Mouse (Mus musculus): ENCODE data around the gene Ank2. TPM values are rescaled to one million over a fixed set of nuclear protein-coding genes. Genes with fewer than 3 reads are reported as not detected.

The Ank2 gene
- total and polyA plus RNA-seq, 2 experiments = 1.2 to 5.6 TPM

DNA sequence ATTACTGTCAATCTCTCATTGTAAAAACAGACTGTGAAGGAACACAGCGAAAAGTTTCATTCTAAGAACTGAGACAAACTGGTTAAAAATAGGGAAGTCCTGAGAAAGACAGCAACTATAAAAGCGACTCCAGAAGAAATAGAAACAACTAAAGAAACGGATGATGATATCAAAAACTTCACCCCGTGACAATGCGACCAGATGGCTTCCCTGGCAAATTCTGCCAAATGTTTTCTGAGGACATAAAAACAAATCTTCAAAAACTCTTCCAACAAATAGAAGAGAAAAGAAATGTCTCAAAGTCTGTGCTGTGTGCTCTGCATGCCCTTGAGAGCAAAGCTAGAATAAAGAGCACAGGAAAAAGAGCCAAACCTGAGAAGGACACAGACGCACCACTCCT is 129.6 kb downstream of the Ank2 start:
- WGBS = 84% methylated on average over 6 of the region's 6 CpGs
- no peak for DNase-seq (ENCODE audit: extremely low read depth, low read depth, low spot score)
- Histone ChIP-seq H3K79me2 (ENCODE audit: control insufficient read depth, insufficient read depth, low read length) (no peaks in the 10 kb centered on the region), H3K27ac (replicated peaks; ENCODE audit: insufficient read depth, low read depth, low read length) (no peak overlapping the region), H3K36me3 (ENCODE audit: control insufficient read depth, insufficient read depth, low read length) (no peaks in the 10 kb centered on the region), H3K9ac (ENCODE audit: low read depth, low read length) (no peak overlapping the region), H3K4me3 (ENCODE audit: insufficient read depth, low read depth, low read length) (no peak overlapping the region), H3K4me1 (ENCODE audit: control insufficient read depth, insufficient read depth, low read length) (no peaks in the 10 kb centered on the region), H3K27me3 (ENCODE audit: control insufficient read depth, insufficient read depth, low read length) (no peaks in the 10 kb centered on the region)
- TF ChIP-seq CTCF (IDR thresholded peaks at IDR 0.05; ENCODE audit: low read depth, low read length) (no peak), POLR2A (IDR thresholded peaks at IDR 0.05; ENCODE audit: extremely low read depth, insufficient read depth, low read length) (no peak)

DNA sequence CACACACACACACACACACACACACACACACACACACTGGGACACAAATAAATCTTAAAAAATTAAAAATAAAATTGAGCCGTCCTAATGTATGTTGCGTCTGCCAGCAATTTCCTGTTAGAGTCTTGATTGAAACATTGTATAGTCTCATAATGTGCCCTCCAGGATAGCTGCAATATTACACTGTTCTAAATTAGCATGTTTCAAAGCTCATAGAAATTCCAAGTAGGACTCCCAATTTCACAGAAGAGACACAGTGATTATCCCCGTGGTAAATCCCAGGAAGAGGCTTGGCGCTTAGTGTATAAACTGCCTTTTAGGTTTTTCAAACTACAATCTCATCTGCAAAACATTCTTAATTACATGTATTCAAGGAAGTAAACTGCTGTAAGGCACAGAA is 131.7 kb downstream of the Ank2 start:
- Histone ChIP-seq H3K4me1 (ENCODE audit: control insufficient read depth, insufficient read depth, low read length) (no peaks in the 10 kb centered on the region), H3K36me3 (ENCODE audit: control insufficient read depth, insufficient read depth, low read length) (no peaks in the 10 kb centered on the region), H3K9ac (ENCODE audit: low read depth, low read length) (no peak overlapping the region), H3K27ac (replicated peaks; ENCODE audit: insufficient read depth, low read depth, low read length) (no peak overlapping the region), H3K79me2 (ENCODE audit: control insufficient read depth, insufficient read depth, low read length) (no peaks in the 10 kb centered on the region), H3K27me3 (ENCODE audit: control insufficient read depth, insufficient read depth, low read length) (no peaks in the 10 kb centered on the region), H3K4me3 (ENCODE audit: insufficient read depth, low read depth, low read length) (no peak overlapping the region)
- no peak for DNase-seq (ENCODE audit: extremely low read depth, low read depth, low spot score)
- WGBS = 83% methylated on average over 4 of the region's 4 CpGs
- no peak for TF ChIP-seq CTCF (IDR thresholded peaks at IDR 0.05; ENCODE audit: low read depth, low read length)
- no peak for TF ChIP-seq POLR2A (IDR thresholded peaks at IDR 0.05; ENCODE audit: extremely low read depth, insufficient read depth, low read length)

DNA sequence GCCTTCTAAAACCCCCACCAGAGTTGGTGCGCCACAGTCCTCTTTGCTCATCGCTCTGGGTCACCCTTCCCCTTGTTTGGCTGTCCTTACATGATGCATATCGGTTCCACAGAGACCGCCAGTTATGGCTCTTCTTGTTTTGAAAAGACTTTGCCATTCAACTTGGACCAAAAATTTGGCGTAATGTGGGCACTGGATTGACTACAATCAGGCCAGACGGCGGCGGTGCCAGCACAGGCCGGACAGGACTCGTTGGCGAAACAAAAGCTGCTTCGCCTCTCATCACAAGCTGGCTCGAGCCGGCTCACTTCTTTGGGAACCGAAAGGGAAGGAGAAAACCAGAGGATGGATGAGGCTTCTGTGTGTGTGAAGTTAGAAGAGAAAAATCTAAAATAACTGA is 135.6 kb downstream of the Ank2 start:
- Histone ChIP-seq H3K4me1 (ENCODE audit: control insufficient read depth, insufficient read depth, low read length) (no peaks in the 10 kb centered on the region), H3K36me3 (ENCODE audit: control insufficient read depth, insufficient read depth, low read length) (no peaks in the 10 kb centered on the region), H3K4me3 (ENCODE audit: insufficient read depth, low read depth, low read length) (no peak overlapping the region), H3K79me2 (ENCODE audit: control insufficient read depth, insufficient read depth, low read length) (no peaks in the 10 kb centered on the region), H3K27ac (replicated peaks; ENCODE audit: insufficient read depth, low read depth, low read length) (no peak overlapping the region), H3K9ac (ENCODE audit: low read depth, low read length) (no peak overlapping the region), H3K27me3 (ENCODE audit: control insufficient read depth, insufficient read depth, low read length) (no peaks in the 10 kb centered on the region)
- no peak for DNase-seq (ENCODE audit: extremely low read depth, low read depth, low spot score)
- WGBS = 93% methylated on average over 15 of the region's 15 CpGs
- TF ChIP-seq POLR2A (IDR thresholded peaks at IDR 0.05; ENCODE audit: extremely low read depth, insufficient read depth, low read length) (no peak), CTCF (IDR thresholded peaks at IDR 0.05; ENCODE audit: low read depth, low read length) (no peak)

DNA sequence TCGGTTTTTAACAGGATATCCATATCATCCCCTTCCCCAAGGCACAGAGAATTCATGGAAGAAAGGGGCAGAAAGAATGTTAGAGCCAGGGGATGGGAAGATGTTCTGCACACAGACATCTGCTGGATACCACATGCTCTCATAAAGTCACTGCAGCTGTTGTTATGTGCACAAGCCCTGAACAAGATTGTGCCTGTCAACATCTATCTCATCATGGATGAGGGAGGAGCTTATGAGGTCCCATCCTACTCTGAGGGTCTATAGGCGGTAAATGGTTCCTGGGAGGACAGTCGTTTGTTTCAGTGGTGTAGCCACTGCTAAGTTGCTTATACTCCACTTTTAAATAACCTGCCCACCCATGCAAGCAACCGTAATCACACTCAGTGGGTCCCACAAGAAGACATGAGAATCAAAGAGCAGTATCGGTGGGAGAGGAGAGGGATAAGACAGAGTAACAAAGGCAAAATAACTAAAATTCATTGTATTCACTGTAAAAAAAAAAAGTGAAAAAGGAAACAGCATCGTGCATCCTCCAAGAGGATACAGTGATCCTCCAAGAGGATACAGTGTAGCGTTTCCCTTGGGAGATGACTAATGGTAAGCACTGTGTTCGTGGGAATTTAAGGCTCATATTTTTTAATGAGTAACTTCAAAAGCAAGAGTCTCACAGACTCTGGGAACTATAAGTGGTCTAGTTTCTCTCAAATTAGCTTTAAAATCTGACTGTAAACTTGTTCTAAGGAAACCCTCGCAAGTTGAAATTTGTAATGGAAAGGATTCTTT is 136.3 kb downstream of the Ank2 start:
- Histone ChIP-seq H3K9ac (ENCODE audit: low read depth, low read length) (no peak overlapping the region), H3K36me3 (ENCODE audit: control insufficient read depth, insufficient read depth, low read length) (no peaks in the 10 kb centered on the region), H3K4me3 (ENCODE audit: insufficient read depth, low read depth, low read length) (no peak overlapping the region), H3K4me1 (ENCODE audit: control insufficient read depth, insufficient read depth, low read length) (no peaks in the 10 kb centered on the region), H3K79me2 (ENCODE audit: control insufficient read depth, insufficient read depth, low read length) (no peaks in the 10 kb centered on the region), H3K27ac (replicated peaks; ENCODE audit: insufficient read depth, low read depth, low read length) (no peak overlapping the region), H3K27me3 (ENCODE audit: control insufficient read depth, insufficient read depth, low read length) (no peaks in the 10 kb centered on the region)
- TF ChIP-seq CTCF (IDR thresholded peaks at IDR 0.05; ENCODE audit: low read depth, low read length) (no peak), POLR2A (IDR thresholded peaks at IDR 0.05; ENCODE audit: extremely low read depth, insufficient read depth, low read length) (no peak)
- DNase-seq (ENCODE audit: extremely low read depth, low read depth, low spot score) = no peak
- WGBS = 83% methylated on average over 9 of the region's 9 CpGs

DNA sequence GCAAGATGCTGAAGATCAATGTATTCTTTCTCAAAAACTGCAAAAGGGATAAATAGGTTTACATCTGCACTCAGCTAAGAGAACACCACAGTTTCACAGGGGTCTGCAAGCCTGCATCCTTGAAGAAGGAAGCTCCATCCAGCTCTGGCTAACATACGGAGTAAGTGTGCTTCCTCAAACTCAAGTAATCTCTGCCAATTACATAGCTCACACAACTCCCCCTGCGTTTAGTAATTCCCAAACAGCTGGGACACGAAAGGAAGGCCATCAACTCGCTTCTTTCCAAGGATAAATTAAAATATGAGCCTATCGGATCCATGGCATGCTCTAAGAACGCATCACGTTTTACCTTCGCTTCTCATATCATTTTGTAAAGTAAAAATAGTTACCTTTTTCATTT is 137.3 kb downstream of the Ank2 start:
- no peak overlapping the region for H3K4me3 ChIP-seq (ENCODE audit: insufficient read depth, low read depth, low read length)
- H3K79me2 ChIP-seq (ENCODE audit: control insufficient read depth, insufficient read depth, low read length) = no peaks in the 10 kb centered on the region
- no peak overlapping the region for H3K9ac ChIP-seq (ENCODE audit: low read depth, low read length)
- no peak overlapping the region for H3K27ac ChIP-seq (replicated peaks; ENCODE audit: insufficient read depth, low read depth, low read length)
- no peaks in the 10 kb centered on the region for H3K27me3 ChIP-seq (ENCODE audit: control insufficient read depth, insufficient read depth, low read length)
- no peak for DNase-seq (ENCODE audit: extremely low read depth, low read depth, low spot score)
- no peaks in the 10 kb centered on the region for H3K4me1 ChIP-seq (ENCODE audit: control insufficient read depth, insufficient read depth, low read length)
- H3K36me3 ChIP-seq (ENCODE audit: control insufficient read depth, insufficient read depth, low read length) = no peaks in the 10 kb centered on the region
- TF ChIP-seq POLR2A (IDR thresholded peaks at IDR 0.05; ENCODE audit: extremely low read depth, insufficient read depth, low read length) (no peak), CTCF (IDR thresholded peaks at IDR 0.05; ENCODE audit: low read depth, low read length) (no peak)
- WGBS = 89% methylated on average over 8 of the region's 8 CpGs

DNA sequence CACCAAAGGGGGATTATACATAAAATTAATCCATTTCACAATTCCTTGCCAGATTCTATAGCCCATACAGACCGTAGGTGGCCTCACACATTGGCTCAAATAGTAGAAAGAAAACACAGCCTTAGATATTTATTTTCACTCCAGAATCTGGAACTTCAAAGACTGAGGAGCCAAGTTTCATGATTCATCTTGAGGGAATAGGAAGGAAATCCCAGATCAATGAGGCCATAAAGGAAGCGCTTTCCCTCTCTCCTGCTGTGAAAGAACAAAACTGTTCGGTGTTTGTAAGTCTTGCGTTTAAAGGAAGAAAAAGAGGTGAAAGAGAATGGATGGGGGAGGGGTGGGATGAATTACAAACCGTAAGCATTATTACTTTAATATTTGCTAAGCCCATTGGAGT is 137.8 kb downstream of the Ank2 start:
- WGBS = 74% methylated on average over 5 of the region's 5 CpGs
- Histone ChIP-seq H3K4me3 (ENCODE audit: insufficient read depth, low read depth, low read length) (no peak overlapping the region), H3K27ac (replicated peaks; ENCODE audit: insufficient read depth, low read depth, low read length) (no peak overlapping the region), H3K27me3 (ENCODE audit: control insufficient read depth, insufficient read depth, low read length) (no peaks in the 10 kb centered on the region), H3K4me1 (ENCODE audit: control insufficient read depth, insufficient read depth, low read length) (no peaks in the 10 kb centered on the region), H3K79me2 (ENCODE audit: control insufficient read depth, insufficient read depth, low read length) (no peaks in the 10 kb centered on the region), H3K9ac (ENCODE audit: low read depth, low read length) (no peak overlapping the region), H3K36me3 (ENCODE audit: control insufficient read depth, insufficient read depth, low read length) (no peaks in the 10 kb centered on the region)
- no peak for DNase-seq (ENCODE audit: extremely low read depth, low read depth, low spot score)
- TF ChIP-seq CTCF (IDR thresholded peaks at IDR 0.05; ENCODE audit: low read depth, low read length) = no peak
- TF ChIP-seq POLR2A (IDR thresholded peaks at IDR 0.05; ENCODE audit: extremely low read depth, insufficient read depth, low read length) = no peak

Measured in liver, adult 2 months (tissue).